Mouse (Mus musculus) intestine, embryonic 16.5 days (tissue): Measurements from ENCODE around the gene Akap6. TPM values are rescaled to one million over a fixed set of nuclear protein-coding genes. Genes with fewer than 3 reads are reported as not detected.
A peak's percentile ranks its signal among the peaks of the same experiment; 100 is the strongest.

ENCODE experiments used
- ATAC-seq: fragments of 200-750 bp; cut with Nextera tagmentation; 2 replicates; pipeline ENCODE4 v1.8.0; 2017; ENCODE audit warnings: moderate TSS enrichment, moderate library complexity
- H3K27ac ChIP-seq: fragments of 300-500 bp; sonication (generic); 2 replicates; pipeline ENCODE4 v1.5.1; 2014; ENCODE audit warnings: mild to moderate bottlenecking, low read length
- H3K27me3 ChIP-seq: fragments of 300-500 bp; sonication (generic); replicated peaks from 2 replicates; pipeline ENCODE4 v1.6.1; 2014; ENCODE audit warnings: low read length, control low read depth, mixed read lengths; ENCODE audit not compliant: control insufficient read depth, insufficient read depth
- H3K36me3 ChIP-seq: fragments of 300-500 bp; sonication (generic); 2 replicates; pipeline ENCODE4 v1.6.1; 2014; ENCODE audit warnings: low read length, control low read depth; ENCODE audit not compliant: control insufficient read depth, insufficient read depth
- H3K4me1 ChIP-seq: fragments of 300-500 bp; sonication (generic); 2 replicates; pipeline ENCODE4 v1.6.1; 2014; ENCODE audit warnings: low read length, control low read depth, mixed read lengths; ENCODE audit not compliant: control insufficient read depth, insufficient read depth
- H3K4me2 ChIP-seq: fragments of 300-500 bp; sonication (generic); 2 replicates; pipeline ENCODE4 v1.6.1; 2014; ENCODE audit warnings: low read depth, low read length, control low read depth
- H3K4me3 ChIP-seq: fragments of 300-500 bp; sonication (generic); 2 replicates; pipeline ENCODE4 v1.5.1; 2014; ENCODE audit warnings: mild to moderate bottlenecking, low read length
- H3K9ac ChIP-seq: fragments of 300-500 bp; sonication (generic); 2 replicates; pipeline ENCODE4 v1.6.1; 2014; ENCODE audit warnings: low read depth, low read length
- H3K9me3 ChIP-seq: fragments of 300-500 bp; sonication (generic); 2 replicates; pipeline ENCODE4 v1.6.1; 2016; ENCODE audit warnings: low read length, control low read depth; ENCODE audit not compliant: control insufficient read depth
- WGBS: fragments of 180-500 bp; shearing (Covaris S2); extraction: QIAGEN DNeasy Blood & Tissue Kit; methylation state at CpG from one replicate; pipeline ENCODE4 v1.1.7; 2014; 5-methylcytosine and 5-hydroxymethylcytosine counted together
- polyA plus RNA-seq: library from polyadenylated mRNA; unstranded; fragments of >200 nt; fragmentation: Nextera tagmentation; extraction: Ambion mirVana; gene quantifications from 2 replicates; pipeline ENCODE4 v1.2.1, GENCODE M21; 2015

Gene Akap6
- polyA plus RNA-seq, 1 experiment from 2014 or later: 1.4 TPM

GRCm38 (mm10) chr12:52691552-52691951 is 7.6 kb upstream of the Akap6 start:
- no peak overlapping the region for H3K4me2 ChIP-seq
- H3K36me3 ChIP-seq: no peaks in the 10 kb centered on the region
- H3K9me3 ChIP-seq: no peaks in the 10 kb centered on the region
- ATAC-seq: no peak
- H3K9ac ChIP-seq: no peak overlapping the region
- H3K4me3 ChIP-seq: no peak overlapping the region
- 85% methylated on average over 1 of the region's 1 CpGs for WGBS
- H3K27me3 ChIP-seq: no peaks in the 10 kb centered on the region
- no peak overlapping the region for H3K27ac ChIP-seq
- peaks cover 6% of the 10 kb centered on the region for H3K4me1 ChIP-seq

GRCm38 (mm10) chr12:52692290-52692974 is 6.8 kb upstream of the Akap6 start:
- WGBS: 35% methylated on average over 10 of the region's 10 CpGs
- Histone ChIP-seq H3K27ac (peak overlapping the region; percentile 78), H3K4me3 (no peak overlapping the region), H3K4me1 (peaks cover 6% of the 10 kb centered on the region), H3K9ac (peak overlapping the region; percentile 40; the same call in 1 of the 2 replicates), H3K9me3 (no peaks in the 10 kb centered on the region), H3K27me3 (no peaks in the 10 kb centered on the region), H3K4me2 (peak overlapping the region; percentile 30), H3K36me3 (no peaks in the 10 kb centered on the region)
- peak; percentile 99 for ATAC-seq

GRCm38 (mm10) chr12:52697407-52698109 is 1.6 kb upstream of the Akap6 start:
- Histone ChIP-seq H3K9me3 (no peaks in the 10 kb centered on the region), H3K9ac (no peak overlapping the region), H3K4me3 (no peak overlapping the region), H3K36me3 (no peaks in the 10 kb centered on the region), H3K27ac (peak overlapping the region; percentile 69), H3K4me2 (no peak overlapping the region), H3K4me1 (peaks cover 16% of the 10 kb centered on the region), H3K27me3 (no peaks in the 10 kb centered on the region)
- 44% methylated on average over 3 of the region's 3 CpGs for WGBS
- ATAC-seq: peak; percentile 78

DNA sequence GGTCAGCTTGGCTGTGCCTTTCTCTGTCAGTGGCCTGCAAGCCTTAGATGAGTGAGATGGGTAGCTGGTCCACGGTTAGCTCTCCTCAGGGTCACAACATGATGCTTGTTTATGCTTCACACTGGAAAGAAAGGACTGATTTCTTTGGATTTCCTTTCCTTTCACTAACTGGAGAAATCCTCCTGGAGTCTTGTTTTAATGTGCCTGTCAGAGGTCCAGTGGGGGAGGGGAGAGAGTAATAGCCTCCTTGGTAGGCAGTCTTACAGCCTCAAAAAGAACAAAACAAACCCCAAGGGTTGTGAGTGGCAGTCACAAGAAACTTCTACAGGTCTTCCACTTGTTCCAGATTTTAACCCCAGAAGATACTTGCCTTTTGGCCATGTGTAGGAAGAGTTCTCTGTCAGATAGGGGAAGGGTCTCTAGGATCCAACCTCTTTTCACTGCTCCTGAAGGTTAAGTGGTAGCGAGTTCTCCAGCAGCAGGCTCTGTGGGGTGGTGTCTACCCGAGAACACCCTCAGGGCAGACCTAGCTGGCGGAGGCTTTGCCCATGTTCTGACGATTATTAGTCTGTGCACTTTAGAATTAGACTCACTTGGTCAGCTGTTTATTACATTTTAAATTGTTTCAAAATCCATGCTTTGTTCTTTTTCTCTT is 780 bp upstream of the Akap6 start:
- Histone ChIP-seq H3K9ac (0 out of 2 replicates have a peak overlapping the region, but pooled peaks have one; percentile 13), H3K27ac (peak overlapping the region; percentile 69), H3K4me3 (no peak overlapping the region), H3K4me2 (no peak overlapping the region), H3K27me3 (no peaks in the 10 kb centered on the region), H3K9me3 (no peaks in the 10 kb centered on the region), H3K36me3 (no peaks in the 10 kb centered on the region), H3K4me1 (peaks cover 13% of the 10 kb centered on the region)
- no peak for ATAC-seq
- 70% methylated on average over 5 of the region's 5 CpGs for WGBS

- no peak for ATAC-seq
- Histone ChIP-seq H3K27ac (no peak overlapping the region), H3K9me3 (no peaks in the 10 kb centered on the region), H3K27me3 (no peaks in the 10 kb centered on the region), H3K9ac (no peak overlapping the region; the same call in 1 of the 2 replicates), H3K36me3 (no peaks in the 10 kb centered on the region), H3K4me1 (peaks cover 13% of the 10 kb centered on the region), H3K4me3 (no peak overlapping the region), H3K4me2 (no peak overlapping the region)
- WGBS: 27% methylated on average over 15 of the region's 15 CpGs
Observed at GRCm38 (mm10) chr12:52699961-52700696, 946 bp downstream of the Akap6 start.

- ATAC-seq: no peak
- Histone ChIP-seq H3K36me3 (no peaks in the 10 kb centered on the region), H3K4me3 (0 out of 2 replicates have a peak overlapping the region, but pooled peaks have one; percentile 6), H3K27me3 (no peaks in the 10 kb centered on the region), H3K4me1 (peaks cover 13% of the 10 kb centered on the region), H3K27ac (no peak overlapping the region), H3K4me2 (peak overlapping the region; percentile 33; the same call in 1 of the 2 replicates), H3K9ac (peak overlapping the region; percentile 30; the same call in 1 of the 2 replicates), H3K9me3 (no peaks in the 10 kb centered on the region)
- 38% methylated on average over 15 of the region's 15 CpGs for WGBS
Observed at GRCm38 (mm10) chr12:52700697-52701191, 1.6 kb downstream of the Akap6 start.

GRCm38 (mm10) chr12:52701201-52701641 is 2.0 kb downstream of the Akap6 start:
- H3K9me3 ChIP-seq: no peaks in the 10 kb centered on the region
- 35% methylated on average over 9 of the region's 9 CpGs for WGBS
- no peaks in the 10 kb centered on the region for H3K27me3 ChIP-seq
- H3K4me1 ChIP-seq: peaks cover 13% of the 10 kb centered on the region
- 0 out of 2 replicates have a peak overlapping the region, but pooled peaks have one; percentile 6 for H3K4me3 ChIP-seq
- no peak overlapping the region for H3K27ac ChIP-seq
- peak overlapping the region; percentile 30; the same call in 1 of the 2 replicates for H3K9ac ChIP-seq
- peak overlapping the region; percentile 33; the same call in 1 of the 2 replicates for H3K4me2 ChIP-seq
- no peaks in the 10 kb centered on the region for H3K36me3 ChIP-seq
- 0 out of 2 replicates have a peak, but pooled peaks have one; percentile 24 for ATAC-seq

DNA sequence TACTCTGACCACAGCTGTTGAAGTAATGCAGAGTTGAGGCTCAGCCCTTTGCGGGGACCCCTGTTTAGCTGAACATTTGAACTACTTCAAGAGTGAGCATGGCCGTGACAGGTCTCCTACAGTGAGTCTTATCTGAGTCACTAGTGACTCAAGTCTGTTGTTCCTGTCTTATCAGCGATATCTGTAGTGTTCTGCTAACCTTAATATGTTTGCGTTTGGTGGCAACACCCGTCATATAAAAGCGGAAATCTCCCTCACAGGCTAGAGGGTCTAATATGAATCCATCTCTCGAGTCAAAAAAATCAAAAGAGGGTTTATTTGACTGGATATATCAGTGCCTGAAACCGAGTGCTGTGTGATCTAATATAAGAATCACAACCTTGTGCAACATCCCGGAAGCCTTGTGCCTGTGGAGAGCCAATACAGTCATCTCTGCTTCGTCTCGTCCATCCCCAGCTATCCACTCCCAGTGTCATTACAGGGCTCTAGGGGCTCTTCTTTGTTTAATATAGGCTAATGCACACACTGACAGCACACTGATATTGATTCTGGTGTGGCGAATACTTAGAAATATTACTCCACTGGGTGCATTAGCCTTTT is 3.3 kb downstream of the Akap6 start:
- no peaks in the 10 kb centered on the region for H3K9me3 ChIP-seq
- H3K27me3 ChIP-seq: no peaks in the 10 kb centered on the region
- peak; percentile 47 for ATAC-seq
- WGBS: 60% methylated on average over 12 of the region's 12 CpGs
- peak overlapping the region; percentile 44; the same call in 1 of the 2 replicates for H3K27ac ChIP-seq
- H3K9ac ChIP-seq: no peak overlapping the region; the same call in 1 of the 2 replicates
- H3K36me3 ChIP-seq: no peaks in the 10 kb centered on the region
- peak overlapping the region; percentile 26 for H3K4me2 ChIP-seq
- peaks cover 13% of the 10 kb centered on the region for H3K4me1 ChIP-seq
- H3K4me3 ChIP-seq: no peak overlapping the region
